Mouse (Mus musculus) kidney, adult 11 months (tissue): ENCODE measurements around the gene Ackr3.

Source experiments
- DNase-seq: peaks from one replicate; pipeline ENCODE4 v3.0.0; 2022

Gene Ackr3

DNA sequence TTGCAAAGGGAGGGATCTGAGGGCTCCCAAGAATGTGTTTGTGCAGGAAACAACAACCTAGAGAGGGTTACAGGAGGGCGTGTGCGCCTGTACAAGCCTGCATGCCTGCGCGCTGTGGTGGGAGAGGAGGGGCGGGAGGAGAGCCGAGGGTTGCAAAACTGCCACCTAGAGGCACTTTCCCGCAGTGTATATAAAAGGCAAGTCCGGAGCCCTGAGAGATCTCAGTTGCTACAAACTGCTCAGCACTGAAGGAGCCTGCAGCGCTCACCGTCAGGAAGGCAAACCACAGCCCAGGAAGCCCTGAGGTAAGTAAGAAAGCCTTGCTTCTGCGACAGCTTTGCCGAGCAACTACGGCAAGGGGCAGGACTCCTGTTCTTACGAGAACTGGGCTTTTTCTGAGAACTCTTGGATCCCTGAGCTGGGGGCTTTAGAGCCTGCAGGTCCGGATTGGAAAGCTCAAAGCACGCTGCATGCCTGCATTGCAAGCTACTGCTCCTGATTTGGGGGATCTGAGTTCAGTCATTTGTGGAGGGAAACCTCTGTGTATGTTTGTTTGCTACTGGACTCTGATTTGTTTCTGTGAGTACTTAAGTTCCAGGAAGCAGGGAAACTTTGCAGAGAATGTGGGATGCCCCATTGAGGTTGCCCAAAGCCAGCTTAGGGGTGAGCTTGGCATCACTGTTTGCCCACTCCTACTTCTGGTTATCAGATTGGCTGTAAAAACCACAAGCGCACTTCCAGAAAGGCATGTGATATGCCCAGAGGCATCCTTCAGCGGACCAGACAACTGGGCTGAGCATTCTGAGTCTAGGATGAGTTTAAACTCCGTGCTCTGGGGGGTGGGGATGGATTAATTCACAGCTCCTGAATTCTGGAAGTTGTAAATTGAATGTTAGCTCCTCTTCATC is at the start of gene Ackr3:
Gene Ackr3, plus strand, starts transcription at position 198 of the 908 bp plus-strand sequence.
- peak; percentile 78 for DNase-seq

DNA sequence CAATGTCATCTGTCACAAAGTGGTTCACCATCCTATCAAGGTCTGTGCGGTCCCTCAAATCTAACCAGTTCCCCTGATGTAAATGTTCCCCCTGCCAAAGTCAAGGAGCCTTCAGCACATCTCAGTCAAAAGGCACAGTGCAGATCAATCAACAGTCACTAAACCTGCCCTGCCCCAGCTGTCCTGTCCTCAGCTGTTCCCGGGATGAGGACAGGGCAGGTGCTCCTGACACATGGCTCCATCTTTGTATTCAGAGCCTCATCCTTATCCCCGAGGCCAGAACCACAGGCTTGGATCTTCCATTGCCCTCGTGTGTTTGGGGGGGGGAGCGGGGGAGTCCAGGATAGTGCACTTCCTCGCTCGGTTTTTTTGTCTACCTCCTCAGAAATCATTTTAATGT is 47.2 kb upstream of the Ackr3 start:
- no peak for DNase-seq

DNA sequence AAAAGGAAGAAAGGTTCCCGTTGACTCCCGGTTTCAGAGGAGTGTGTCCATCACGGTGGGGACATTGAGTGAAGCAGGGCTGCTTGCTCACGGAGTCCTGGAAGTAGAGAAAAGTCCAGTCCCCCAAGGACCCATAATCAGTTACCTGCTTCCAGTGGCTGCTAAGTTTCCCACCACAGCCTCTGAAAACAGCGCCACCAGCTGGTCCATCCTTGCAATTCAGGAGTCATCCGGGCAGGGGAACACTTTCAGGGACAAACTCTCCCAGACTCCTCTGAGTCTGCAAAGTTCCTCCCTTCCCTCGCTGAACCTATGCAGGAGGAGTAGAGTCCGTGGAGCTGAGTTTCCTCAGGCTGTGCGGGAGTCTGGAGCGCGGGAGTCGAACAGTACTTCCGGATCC is 43.9 kb upstream of the Ackr3 start:
- no peak for DNase-seq

DNA sequence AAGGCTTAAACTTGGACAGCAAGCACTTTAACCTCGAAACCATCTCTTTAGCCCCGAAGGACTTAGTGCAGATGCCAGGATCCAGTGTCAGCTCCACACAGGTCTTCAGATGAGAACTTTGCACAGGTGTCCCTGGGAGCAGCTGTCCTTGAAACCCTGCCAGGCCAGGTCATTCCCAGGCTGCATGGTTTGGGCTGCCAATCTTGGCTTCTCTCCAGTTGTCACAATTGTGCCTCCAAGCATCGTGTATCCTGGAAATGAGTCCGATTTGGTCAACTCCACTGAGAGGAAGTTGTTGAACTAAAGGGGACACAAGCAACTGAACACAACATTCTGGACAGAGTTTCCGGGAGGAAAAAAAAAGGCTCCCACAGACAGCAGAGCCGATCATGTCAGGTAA is 42.2 kb upstream of the Ackr3 start:
- DNase-seq, result peak; percentile 57

DNA sequence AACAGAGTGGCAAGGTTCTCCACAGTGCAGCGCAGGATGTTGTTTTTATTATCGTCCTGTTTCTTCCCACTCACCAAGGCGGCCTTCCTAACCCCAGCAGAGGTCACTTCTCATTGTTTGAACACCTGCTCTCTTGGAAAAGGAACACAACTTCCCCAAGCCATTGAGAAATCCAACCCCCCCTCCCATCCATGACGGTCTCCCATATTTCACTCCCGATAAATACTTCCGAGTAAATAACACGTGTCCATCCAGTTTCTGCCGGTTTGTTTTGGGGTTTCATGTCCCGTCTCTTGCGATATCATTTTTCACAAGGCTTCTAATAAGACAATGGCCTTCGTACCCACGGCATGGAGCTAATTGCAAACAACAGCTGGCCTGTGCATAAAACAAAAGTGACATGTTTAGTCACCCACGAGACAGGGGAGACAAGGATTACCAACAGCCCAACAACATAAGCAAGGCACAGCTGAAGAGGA is 41.4 kb upstream of the Ackr3 start:
- DNase-seq, result no peak

DNA sequence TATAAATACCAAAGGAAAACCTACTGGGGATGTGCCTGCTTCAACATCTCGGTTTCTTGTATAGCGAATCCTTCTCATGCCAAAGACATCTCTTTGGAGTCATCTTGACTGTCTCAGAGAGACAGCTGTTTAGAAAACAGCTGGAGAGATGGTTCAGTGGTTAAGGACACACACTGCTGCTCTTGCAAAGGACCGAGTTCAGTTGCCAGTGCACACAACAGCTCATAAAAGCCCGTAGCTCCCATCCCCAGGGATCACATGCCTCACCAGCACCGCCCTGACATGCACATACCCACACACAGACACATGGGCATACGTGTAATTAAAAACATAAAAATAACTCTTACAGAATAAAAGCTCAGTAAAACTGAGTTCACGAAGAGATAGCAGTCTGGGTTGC is 40.6 kb upstream of the Ackr3 start:
- DNase-seq, result no peak

DNA sequence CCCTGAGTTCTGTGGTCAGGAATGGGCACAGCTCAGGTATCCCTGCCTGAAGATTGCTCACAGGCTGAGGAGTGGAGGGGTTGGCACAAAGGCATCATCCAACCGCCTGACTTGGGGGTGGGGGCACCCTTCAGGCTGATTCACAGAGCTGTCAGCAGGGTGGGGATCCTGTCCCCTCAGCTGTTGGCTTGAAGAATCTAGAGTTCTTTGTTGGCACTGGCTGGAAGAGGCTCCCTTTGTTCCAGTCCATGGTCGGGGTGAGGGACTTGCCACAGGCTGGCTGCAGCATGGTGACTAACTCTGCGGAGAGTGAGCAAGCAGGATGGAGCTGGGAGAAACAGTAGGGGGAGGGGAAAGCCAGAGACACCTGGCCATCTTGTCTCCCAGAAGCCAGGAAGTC is 39.5 kb upstream of the Ackr3 start:
- DNase-seq, result no peak

DNA sequence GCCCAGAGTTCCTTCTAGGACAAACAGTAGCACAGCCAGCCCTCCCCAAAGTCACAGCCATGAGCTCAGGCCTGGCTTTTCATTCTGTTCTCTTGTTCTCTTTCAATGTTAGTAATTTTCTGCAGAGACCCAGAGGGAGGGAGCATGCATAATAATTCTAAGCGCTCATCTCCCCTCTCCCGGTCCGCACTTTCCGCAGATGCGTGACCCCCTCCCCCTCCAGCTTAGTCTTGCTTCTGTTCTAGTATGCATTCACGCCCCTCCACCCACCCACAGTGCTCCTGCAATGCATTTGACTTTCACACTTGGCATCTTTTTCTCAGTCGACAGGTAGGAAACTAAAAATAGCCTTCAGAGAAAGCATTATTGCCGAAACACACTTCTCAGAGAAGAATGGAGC is 29.4 kb upstream of the Ackr3 start:
- no peak for DNase-seq

DNA sequence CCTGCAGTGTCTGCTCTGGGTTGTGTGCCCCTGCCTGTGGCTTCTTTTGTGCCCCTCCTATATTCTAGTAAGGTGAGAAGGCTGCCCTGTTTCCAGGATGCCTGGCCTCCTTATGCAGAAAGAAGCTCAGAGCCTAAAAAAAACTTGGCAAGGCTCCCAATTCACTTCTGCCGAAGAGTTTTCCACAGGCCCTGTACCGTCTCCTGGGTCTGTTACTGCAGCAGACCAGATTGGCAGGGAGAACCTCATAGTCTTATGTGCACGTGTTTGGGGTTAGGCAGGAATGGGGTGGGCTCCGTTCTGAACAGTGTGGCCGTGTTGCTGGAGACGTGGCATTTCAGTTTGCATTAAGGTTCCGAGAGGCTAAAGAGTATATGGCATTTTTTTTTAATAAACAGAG is 27.6 kb upstream of the Ackr3 start:
- no peak for DNase-seq

DNA sequence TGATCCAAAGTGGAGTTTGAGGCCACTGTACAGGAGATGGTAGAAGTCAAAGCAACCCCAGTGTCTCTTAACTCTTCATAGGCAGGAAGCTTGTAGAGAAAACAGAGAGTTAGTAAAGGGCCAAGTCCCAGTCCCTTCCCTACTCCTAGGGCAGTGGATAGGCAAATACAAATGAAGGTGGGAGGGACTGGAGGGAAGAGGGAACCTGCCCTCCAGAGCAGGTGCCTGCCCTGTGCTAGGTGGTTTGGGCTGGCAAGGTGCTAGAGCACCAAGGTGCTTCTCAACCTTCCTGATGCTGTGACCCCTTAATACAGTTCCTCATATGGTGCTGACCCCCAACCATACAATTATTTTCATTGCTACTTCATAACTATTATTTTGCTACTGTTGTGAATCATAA is 26.2 kb upstream of the Ackr3 start:
- no peak for DNase-seq

DNA sequence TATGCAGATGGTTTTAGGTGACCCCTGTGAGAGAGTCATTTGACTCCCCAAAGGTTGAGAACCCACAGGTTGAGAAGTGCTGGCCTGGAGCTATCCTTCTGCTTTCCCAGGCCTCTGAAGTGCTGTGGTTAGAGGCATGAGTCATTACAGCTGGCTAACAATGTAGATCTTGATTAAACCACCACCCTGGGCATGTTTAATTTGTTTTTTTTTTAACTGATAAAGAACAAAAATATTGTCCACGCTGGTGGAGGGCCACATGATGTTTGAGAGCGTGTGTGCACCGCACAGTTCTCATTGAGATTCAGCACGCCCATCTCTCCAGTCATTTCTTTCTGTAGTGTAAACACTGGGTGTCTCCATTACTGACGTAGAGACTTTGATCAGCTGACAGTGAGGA is 25.8 kb upstream of the Ackr3 start:
- DNase-seq, result no peak

DNA sequence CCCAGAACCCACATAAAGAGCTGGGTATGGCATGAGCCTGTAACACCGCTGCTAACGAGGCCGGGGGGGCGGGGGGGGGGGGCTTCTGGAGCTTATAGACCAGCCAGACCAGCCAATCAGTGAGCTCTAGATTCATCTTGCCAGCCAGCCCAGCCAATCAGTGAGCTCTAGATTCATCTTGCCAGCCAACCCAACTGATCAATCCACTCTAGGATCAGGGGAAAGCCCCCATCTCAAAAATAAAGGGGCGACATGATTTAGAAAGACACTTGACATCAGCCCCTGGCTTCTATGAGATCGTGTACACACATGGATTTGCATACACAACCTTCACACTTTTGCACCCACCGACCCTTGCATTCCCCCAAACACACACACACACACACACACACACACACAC is 23.3 kb upstream of the Ackr3 start:
- no peak for DNase-seq

DNA sequence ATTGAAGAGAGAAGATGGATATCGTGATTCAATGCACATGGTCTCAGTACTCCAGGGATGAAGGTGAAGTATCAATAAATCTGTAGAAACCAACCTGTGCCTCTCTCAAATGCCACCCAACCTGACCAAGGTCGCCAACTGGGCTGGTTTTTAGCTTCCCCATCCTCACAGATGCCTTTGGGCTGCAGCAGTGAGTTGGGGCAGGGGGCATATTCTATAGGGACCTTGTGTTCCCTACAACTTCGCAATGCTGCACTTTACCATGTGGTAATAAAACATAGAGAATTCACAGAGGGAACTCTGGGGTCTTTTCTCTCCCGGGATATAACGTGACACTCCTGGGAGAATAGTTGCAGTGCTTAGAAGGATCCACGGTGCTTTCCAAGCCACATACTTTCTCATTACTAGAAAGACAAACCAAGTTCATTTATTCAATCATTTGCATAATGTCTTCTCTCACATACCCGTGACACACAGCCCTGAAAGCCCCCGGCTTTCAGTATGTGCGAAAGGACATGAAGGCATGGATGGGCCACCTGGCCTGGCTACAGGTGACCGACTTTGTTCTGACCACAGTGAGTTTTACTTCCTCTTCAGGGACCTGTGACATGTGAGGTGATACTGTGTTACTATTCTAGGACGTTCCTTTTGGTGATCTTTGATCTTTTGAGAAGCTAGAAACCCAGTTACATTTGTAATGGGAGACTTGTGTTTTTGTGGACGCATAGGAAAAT is 22.6 kb upstream of the Ackr3 start:
- DNase-seq, result no peak

DNA sequence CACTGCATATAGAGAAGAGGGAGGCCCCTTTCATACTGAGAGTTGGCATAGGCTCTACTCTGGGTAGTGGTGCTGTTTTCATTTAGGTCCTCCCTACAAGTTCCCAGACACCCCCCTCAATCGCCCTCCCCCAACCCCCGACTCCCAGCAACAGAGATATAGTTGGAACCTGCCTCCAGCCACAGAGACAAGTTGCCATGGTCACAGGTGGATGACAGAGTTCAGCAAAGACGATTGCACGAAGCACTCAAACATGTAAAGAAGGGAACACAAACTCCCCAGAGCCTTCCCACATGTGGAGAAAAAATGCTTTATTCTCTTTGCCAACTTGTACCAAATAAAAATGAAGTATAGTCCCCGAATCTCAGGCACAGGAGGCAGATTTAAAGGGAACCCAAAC is 21.3 kb upstream of the Ackr3 start:
- no peak for DNase-seq

DNA sequence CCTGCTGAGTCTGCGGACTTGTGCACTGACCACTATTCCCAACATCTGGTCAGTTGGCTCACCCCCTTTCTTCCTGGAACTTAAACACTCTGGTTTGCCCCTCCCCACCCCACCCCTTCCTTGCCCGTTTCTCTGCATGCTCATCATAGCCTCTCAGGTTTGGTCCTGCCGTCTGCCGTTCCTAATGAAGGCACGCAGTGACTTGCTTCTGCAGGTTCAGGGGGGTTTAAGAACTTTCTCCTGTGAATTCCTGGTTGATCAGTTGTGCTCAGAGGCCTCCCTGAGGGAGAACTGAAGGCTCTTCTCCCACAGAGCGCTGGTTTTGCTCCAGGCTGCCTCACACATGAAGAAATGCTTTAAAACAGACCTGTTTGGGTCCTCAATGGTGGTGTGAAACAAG is 20.2 kb upstream of the Ackr3 start:
- no peak for DNase-seq

DNA sequence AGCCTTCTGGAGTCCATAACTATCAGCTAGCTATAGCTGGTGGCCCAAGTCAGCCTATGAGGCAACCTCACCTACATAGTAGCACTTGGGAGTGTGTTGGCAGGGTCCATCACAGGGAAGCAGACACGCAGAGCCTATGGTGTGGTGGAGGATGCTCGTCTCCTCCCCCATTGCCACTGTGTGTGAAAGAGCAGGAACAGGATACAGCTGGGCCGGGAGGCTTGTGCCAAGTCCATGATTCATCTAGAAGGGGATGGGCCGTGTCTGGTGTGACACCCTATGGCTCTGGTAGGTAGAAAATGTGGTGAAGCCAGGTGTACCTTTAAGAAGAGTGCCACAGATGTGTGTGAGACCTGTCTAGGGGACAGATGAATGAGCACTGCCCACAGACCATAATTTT is 17.6 kb upstream of the Ackr3 start:
- DNase-seq, result no peak

DNA sequence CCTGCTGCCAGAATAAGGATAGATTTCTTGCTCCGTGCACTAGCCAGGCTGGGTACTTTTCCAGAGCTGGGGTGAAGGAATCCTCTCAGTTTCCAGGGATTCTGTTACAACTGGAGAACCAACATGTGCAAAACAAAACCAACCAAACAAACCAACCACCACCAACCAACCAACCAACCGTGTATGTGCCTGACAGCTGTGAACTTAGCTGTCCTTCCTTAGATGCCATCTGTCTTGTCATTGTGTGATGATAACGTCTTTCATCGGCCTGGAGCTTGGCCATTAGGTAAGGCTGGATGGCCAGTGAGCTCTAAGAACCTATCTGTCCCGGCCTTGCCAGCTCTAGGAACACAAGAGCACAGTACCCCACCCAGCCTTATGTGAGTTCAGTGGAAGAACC is 16.9 kb upstream of the Ackr3 start:
- no peak for DNase-seq

DNA sequence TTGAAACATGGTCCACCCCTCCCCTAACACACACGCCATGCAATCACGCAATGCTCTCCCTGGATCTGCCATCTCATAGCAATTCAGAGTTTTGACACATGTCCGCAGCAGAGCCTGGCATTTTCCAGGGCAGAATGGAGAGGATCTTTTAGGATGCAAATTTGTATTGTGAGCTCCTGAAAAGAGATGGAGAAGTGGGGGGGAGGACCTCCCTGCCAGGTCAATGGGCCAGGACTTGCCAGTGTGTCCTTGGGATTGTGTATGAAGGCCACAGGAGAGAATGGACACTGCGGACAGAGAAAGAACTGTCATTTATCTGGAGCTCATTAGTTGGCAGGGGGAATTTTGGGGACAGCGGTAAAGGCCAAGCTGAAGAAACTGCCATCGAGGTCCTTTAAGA is 14.7 kb upstream of the Ackr3 start:
- DNase-seq, result no peak

DNA sequence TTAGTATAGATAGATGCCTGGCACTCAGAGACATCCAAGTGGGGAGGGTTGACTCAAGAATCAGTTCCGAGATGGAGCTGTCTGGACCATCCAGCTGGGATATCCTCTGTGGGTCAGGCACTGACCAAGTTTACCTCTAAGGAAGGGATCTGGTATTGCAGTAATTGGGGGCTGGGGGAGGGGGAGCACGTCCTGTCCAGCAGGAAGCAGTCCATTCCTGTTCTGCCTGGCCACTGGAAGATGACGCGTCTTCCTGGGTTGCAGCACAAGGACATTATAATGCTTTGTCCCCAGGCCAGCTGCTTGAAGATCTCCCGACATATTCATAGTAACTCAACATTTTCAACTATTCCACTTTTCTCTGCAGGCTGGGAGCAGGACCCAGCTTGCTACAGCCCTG is 2.5 kb upstream of the Ackr3 start:
- DNase-seq, result no peak

DNA sequence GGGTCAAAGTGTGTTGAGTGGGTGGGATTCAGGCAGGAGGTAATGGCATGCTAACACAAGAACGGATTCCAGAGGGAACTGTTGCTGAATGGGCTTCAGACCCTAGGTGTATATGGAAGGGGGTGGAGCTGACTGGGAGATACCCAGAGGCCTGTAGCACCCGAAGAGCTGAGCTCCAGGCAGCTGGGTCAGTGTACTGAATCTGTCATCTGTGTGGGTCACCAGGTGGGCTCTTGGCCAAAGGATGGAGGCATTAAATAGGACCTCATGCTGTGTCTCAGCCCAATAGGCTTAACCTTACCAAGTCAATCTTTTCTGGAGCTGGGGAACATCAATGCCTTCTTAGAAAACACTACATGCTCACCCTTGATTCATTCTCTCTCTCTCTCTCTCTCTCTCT is 2.1 kb upstream of the Ackr3 start:
- no peak for DNase-seq

DNA sequence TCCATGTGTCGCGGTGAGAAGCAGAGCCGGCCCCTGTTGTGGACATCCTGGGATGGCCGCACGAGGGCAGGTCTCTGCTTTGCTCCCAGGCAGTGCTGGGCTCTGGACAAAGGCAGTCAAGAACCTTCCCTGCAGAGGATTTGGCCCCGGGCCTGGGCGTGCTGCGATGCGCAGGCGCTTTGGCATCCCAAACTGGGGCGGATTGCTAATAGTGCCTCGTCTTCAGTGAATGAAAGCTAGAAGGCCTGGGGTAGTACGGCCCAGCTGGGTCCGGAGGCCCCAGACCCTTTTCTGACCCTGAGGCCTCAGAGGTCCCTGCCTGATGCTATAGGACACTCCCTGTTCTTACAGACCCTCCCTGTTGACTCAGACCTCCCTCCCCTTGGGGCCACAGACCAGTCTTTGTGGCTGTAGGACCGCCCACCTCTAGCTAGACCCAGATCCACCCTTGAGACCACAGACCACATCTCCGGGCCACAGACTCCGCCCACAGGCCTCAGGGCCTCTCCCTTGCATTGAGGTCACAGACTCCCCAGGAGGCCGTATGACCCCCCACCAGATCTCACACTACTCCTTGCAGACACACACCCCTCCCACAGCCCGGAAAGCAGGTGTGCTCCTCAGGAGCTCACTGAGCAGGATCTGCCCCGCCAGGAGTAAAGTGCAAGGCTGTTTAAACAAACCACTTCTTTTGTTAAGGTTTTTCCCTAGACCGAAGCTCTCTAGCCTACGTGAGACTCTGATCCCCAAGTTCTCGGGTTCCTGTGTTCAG is 1.4 kb upstream of the Ackr3 start:
- peak; percentile 67 for DNase-seq

DNA sequence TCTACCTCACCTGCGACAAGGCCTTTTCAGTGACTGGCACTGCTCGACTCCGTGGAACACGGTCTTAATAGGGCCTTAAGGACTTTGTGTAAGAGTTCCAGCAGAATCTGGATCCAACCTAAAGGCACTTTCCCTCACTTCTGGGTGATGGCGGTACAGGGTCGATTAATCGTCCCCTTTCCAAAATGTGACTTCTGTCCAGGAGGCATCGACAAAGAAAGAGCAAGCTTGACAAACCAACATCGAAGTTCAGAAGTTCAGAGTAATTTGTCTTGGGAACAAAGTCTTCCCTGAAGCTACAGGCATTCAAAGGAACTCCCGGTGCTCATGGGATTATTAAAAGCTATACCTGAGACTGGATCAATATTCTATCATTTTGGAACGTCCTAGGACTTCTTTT is 439 bp upstream of the Ackr3 start:
- no peak for DNase-seq

DNA sequence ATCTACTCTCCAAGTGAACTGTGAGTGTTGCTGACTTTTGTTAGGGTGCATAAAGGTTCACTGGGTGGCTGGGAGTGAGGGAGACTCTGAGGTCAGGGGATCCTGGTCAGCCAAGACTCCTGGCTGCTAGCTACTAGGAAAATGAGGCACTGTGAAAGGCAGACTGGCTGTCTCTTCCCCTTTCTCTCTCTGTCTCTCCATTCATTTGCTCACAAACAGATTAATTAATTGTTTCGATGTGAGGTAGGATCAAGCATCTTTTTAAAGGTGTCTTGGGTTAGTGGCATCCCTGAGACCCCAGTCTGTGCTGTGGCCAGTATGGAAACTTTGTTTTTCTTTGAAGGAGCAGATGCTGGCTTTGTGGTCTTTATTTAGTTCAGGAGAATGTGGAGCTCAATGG is 1.0 kb downstream of the Ackr3 start:
- no peak for DNase-seq

DNA sequence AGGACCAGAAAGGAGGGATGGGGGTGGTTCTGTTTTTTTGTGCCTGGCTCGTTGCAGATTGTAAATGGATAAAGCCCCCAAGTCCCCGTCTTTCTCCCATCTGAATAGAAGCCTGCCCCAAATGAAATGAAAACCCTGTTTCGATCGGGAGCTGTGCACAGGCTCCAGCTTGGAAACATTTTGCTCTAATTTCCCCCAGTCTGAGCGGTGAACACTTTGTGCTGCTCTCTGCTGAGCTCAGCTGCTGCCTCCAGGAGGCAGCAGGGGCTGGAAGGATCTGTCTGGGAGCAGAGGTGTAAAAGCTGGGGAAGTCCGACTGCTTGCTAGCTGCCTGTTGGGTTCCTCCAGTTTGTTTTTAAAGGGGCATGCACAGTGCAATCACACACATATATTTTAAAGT is 1.4 kb downstream of the Ackr3 start:
- DNase-seq, result peak; percentile 59
